Mouse (Mus musculus) cerebellum, adult 2 months (tissue): Measurements from ENCODE around the gene Usf3.

ENCODE experiments used
- CTCF ChIP-seq: fragments of 200-500 bp; IDR thresholded peaks from 2 replicates; pipeline ENCODE4 v1.5.1; 2011; ENCODE audit warnings: low read depth, mild to moderate bottlenecking, control low read depth, low read length, moderate library complexity, borderline replicate concordance; ENCODE audit not compliant: insufficient read depth
- POLR2A ChIP-seq: fragments of 200-500 bp; IDR thresholded peaks from 2 replicates; pipeline ENCODE4 v1.6.1; 2011; ENCODE audit warnings: low read length, control low read depth, borderline replicate concordance; ENCODE audit not compliant: insufficient read depth

DNA sequence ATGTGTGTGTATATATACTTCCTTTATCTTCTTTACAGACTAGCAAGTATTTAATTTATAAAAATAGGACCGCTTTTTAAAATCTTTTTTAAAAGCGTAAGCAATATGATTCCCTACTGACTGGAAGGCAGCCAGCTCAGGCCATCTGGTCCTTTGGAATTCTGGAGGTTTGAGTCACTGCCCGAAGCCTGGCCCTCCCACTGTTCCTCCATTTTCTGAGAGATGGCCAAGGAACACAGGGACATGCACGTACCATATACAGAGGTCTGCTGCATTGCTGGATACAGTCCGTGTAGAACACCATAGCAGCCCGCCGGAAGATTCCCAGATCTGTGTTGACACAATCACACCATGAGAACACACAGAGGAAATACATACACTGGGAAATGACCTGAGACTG is 81.7 kb downstream of the Usf3 start:
- TF ChIP-seq CTCF, result no peak
- TF ChIP-seq POLR2A, result peak; percentile 53; the same call in 1 of the 2 replicates
